Mouse (Mus musculus): ENCODE measurements at regions not wholly inside any gene's neighbourhood (a gene's known extent, or its start where the extent isn't known, plus 50 kb on each side); places are given as distances from the start of the nearest gene placed in this dataset.

- peak; percentile 78 for DNase-seq (ENCODE audit: low read depth, low spot score)
Observed at GRCm38 (mm10) chr13:51930301-51930747, 83.8 kb downstream of the Gadd45g start.

GRCm38 (mm10) chr13:51930931-51931330 is 84.5 kb downstream of the Gadd45g start:
- DNase-seq (ENCODE audit: low read depth, low spot score) = peak; percentile 83

DNA sequence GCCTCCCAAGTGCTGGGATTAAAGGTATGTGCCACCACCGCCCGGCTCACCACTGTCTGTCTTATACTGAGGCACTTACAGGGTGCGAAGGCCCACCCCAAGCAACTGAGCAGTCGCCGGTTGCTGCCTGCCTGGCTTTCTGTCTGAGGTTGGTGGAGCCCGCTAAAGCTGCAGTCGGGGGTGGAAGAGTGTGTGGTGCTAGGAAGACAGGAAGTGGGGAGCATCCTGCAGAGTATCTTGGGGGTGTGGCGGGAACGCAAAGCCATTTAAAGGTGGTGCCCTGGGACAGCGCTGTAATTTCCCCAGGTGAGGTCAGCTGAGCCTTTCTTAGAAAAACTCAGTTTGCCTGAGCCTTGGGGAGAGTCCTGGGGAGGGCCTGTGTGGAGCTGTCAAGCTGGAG is 89.3 kb downstream of the Gadd45g start:
- no peak for DNase-seq (ENCODE audit: low read depth, low spot score)

- DNase-seq (ENCODE audit: low read depth, low spot score) = no peak
Observed at GRCm38 (mm10) chr13:51936441-51936840, 90.0 kb downstream of the Gadd45g start.

DNA sequence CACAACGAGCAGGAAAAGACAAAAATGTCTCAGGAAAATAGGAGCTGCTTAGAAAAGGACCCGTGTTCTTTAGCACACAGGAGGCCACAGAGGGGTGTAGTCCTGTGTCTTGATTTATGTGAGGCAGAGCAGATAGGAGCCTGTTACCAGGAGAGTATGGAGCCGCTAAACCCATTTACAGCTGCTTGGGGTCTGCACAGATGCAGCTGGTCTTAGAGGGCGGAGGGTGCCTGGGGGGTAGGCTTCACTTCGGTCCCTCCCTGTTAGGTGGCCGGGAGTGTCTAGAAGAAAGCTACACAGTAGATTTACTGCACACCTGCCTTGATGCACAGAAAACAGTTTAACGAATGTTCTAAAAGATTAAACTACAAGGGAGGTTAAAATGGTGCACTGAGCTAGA is 91.4 kb downstream of the Gadd45g start:
- DNase-seq (ENCODE audit: low read depth, low spot score) = no peak

GRCm38 (mm10) chr13:51939262-51939661 is 92.8 kb downstream of the Gadd45g start:
- no peak for DNase-seq (ENCODE audit: low read depth, low spot score)

GRCm38 (mm10) chr13:51939715-51940114 is 93.2 kb downstream of the Gadd45g start:
- DNase-seq (ENCODE audit: low read depth, low spot score) = no peak

GRCm38 (mm10) chr13:51946171-51946570 is 99.7 kb downstream of the Gadd45g start:
- no peak for DNase-seq (ENCODE audit: low read depth, low spot score)

GRCm38 (mm10) chr13:51948896-51949295 is 102.4 kb downstream of the Gadd45g start:
- DNase-seq (ENCODE audit: low read depth, low spot score) = no peak

DNA sequence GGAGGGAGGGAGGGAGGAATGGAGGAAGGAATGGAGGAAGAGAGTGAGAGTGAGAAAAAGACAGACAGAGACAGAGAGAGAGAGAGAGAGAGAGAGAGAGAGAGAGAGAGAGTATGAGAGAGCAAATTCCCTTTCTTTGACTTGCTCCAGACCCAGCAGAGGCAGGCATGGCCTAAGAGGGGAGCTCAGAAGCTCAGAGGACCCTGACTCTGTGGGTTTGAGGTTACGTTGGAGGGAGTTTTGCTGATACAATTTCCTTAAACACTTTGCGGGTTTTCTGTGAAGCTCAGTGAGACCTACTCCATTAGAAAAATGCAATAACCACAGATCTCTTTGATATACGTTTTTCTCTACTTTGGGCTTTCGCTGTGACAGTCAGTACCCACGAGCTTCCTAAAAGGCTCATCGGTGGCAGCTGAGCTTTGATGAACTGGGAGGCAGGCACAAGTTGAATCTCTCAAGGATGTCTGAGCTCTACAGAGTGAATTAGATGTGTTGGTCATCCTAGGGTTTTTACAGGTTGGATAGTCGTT is 105.1 kb downstream of the Gadd45g start:
- no peak for DNase-seq (ENCODE audit: low read depth, low spot score)

DNA sequence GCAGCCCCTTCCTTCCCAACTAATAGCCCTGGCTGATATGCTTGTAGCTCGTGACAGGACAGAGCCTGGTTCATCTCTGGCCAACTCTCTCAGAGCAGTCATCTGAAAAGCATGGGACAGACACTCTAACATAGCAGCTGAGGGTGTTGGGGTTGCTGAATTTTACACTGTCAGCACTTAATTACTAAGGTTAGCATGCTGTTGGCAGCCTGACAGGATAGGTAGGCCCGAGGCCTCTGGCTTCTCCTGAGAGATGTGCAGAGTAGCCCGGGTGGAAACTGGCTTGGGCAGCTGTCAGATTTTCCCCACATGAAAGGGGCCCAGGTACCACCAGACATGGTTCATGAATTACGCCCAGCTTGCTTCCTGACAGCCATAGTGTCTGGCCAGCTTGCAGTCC is 106.6 kb downstream of the Gadd45g start:
- DNase-seq (ENCODE audit: low read depth, low spot score) = no peak

- no peak for DNase-seq (ENCODE audit: low read depth, low spot score)
Observed at GRCm38 (mm10) chr13:51953569-51953968, 107.1 kb downstream of the Gadd45g start.

GRCm38 (mm10) chr13:51957101-51957500 is 110.6 kb downstream of the Gadd45g start:
- no peak for DNase-seq (ENCODE audit: low read depth, low spot score)

- no peak for DNase-seq (ENCODE audit: low read depth, low spot score)
Observed at GRCm38 (mm10) chr13:51959591-51959990, 113.1 kb downstream of the Gadd45g start.

- DNase-seq (ENCODE audit: low read depth, low spot score) = peak; percentile 82
Observed at GRCm38 (mm10) chr13:51960262-51960661, 113.8 kb downstream of the Gadd45g start.

DNA sequence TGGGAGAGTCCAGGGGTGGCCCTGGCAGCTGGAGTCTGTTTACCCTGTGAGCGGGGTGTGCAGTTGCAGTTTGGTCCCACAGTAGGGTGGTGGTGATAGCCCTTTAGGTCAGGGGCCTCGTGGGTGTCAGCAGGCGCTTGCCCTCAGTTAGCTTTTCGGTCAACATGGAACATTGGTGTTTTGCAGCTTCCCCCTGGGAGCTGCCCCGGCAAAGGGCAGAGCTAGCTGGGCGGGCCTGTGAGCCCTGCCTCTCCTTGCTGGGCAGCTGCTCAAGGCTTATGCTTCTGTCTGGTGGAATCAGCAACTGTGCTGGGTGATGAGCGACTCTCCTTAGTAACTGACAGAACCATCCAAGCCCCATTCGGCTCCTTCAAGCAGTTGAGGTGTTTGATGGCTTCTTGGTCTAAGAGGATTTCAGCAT is 115.7 kb downstream of the Gadd45g start:
- no peak for DNase-seq (ENCODE audit: low read depth, low spot score)

GRCm38 (mm10) chr13:51962676-51963075 is 116.2 kb downstream of the Gadd45g start:
- DNase-seq (ENCODE audit: low read depth, low spot score) = no peak

- no peak for DNase-seq (ENCODE audit: low read depth, low spot score)
Observed at GRCm38 (mm10) chr13:51963966-51964365, 117.5 kb downstream of the Gadd45g start.

GRCm38 (mm10) chr13:51964416-51964815 is 117.9 kb downstream of the Gadd45g start:
- DNase-seq (ENCODE audit: low read depth, low spot score) = no peak

- no peak for DNase-seq (ENCODE audit: low read depth, low spot score)
Observed at GRCm38 (mm10) chr13:51964921-51965320, 118.4 kb downstream of the Gadd45g start.

DNA sequence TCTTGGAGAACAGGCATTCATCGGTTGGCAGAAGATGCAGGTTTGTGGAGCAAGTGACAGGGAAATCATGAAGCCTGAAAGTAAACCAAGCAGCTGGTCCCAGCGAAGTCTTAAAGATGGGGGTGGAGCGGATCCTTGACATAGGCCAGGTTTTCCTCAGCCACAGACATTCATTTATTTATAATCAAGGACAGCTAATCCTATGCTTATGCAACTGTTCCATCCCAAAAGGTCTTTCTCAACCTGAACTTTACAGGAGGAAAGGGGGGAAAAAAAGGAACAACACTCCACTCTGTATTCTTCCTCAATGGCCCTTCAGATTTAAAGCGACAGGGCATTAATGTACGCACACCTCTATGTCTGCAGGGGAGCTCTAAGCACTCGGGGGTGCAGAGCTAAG is 121.6 kb downstream of the Gadd45g start:
- DNase-seq (ENCODE audit: low read depth, low spot score) = no peak

GRCm38 (mm10) chr13:51968796-51969195 is 122.3 kb downstream of the Gadd45g start:
- DNase-seq (ENCODE audit: low read depth, low spot score) = no peak

GRCm38 (mm10) chr13:51970051-51970450 is 123.6 kb downstream of the Gadd45g start:
- DNase-seq (ENCODE audit: low read depth, low spot score) = peak; percentile 81

- DNase-seq (ENCODE audit: low read depth, low spot score) = peak; percentile 20
Observed at GRCm38 (mm10) chr13:51972656-51973310, 126.3 kb downstream of the Gadd45g start.

Data from brain, adult 2 months (tissue).